23 mouse cellular contexts compared by ENCODE assay signal in the genomic region with DNA sequence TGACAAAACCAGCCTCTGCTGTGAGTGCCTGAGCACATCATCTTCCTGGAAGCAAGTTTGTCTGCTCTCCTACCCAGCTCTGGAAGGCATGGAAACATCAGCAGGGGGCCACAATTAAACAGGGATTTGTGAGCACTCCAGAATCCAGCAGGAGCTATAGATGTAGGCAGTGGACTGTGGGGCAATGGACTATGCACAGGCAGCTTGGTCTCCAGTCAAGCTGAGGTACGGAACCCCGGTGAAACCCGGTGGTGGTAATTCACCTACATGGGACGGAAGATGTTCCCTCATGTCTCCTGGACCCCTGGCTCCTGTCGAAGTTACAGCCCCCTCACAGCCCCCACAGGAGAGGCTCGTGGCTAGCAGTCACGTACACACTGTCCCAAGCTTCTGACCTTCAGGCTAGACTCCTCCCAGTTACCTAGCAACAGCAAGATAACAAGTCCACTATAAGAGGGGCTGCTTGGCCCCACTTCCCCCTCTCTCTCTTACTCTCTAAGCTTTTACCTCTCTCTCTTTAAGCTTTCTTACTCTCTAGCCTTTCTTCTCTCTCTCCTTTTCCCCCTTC. TPM values are rescaled to one million over a fixed set of nuclear protein-coding genes. Genes with fewer than 3 reads are reported as not detected.
DNase-seq lines count a peak whose midpoint lies in the region; ATAC-seq and TF ChIP-seq lines count a peak whose summit lies in the region.
"Had no signal": no experiment of that assay in that cellular context is flagged by ENCODE, and none has a peak within 500 bp of the region (broad histone marks: within the 10 kb centered on the region; RNA-seq: fewer than 3 reads in every experiment).

No protein-coding gene starts in this region.

- no peak overlapping the region for H3K9ac ChIP-seq in intestine, embryonic 15.5 days
- no peak overlapping the region for H3K9ac ChIP-seq in intestine, postnatal 0 days (ENCODE audit: low read depth, low read length)
- no peak overlapping the region for H3K9ac ChIP-seq in heart, embryonic 13.5 days
- no peak overlapping the region for H3K9ac ChIP-seq in heart, embryonic 16.5 days (ENCODE audit: low read length)
- H3K9ac ChIP-seq: hindbrain, embryonic 15.5 days; limb, embryonic 13.5 days; liver, embryonic 15.5 days; neural tube, embryonic 15.5 days; stomach, embryonic 15.5 days had no signal

- H3K27ac ChIP-seq in intestine, embryonic 15.5 days = no peak overlapping the region
- no peak overlapping the region for H3K27ac ChIP-seq in intestine, postnatal 0 days (ENCODE audit: low read depth, low read length)
- peak overlapping the region; percentile 78 for H3K27ac ChIP-seq in heart, embryonic 13.5 days (replicated peaks)
- peak overlapping the region; percentile 85 for H3K27ac ChIP-seq in heart, embryonic 16.5 days (ENCODE audit: low read length)
- H3K27ac ChIP-seq: embryonic facial prominence, embryonic 10.5 days; hindbrain, embryonic 15.5 days; limb, embryonic 13.5 days; liver, embryonic 15.5 days; neural tube, embryonic 15.5 days; stomach, embryonic 15.5 days had no signal

- peak; percentile 36 to 41 for DNase-seq in heart, adult 18-20 months
- no peak for DNase-seq in heart, postnatal 14 days
- no peak for DNase-seq in kidney, adult 8-10 months
- DNase-seq: adrenal gland, adult 2 months; B cell, adult 2 months; cerebellum, adult 11 months; cerebellum, postnatal 10 days; gastrocnemius, postnatal 10 days; layer of hippocampus, adult 9-11 months; lung, postnatal 4 days; thymus, postnatal 25 days had no signal

- intact Hi-C loops in heart, postnatal 14 days (cut with DNase I) = no loop called here

- 0 out of 2 replicates have a peak, but pooled peaks cover 4% of the 10 kb centered on the region for H3K4me1 ChIP-seq in intestine, embryonic 15.5 days (replicated peaks)
- H3K4me1 ChIP-seq in intestine, postnatal 0 days (replicated peaks; ENCODE audit: control insufficient read depth, insufficient read depth, low read length) = no peaks in the 10 kb centered on the region
- H3K4me1 ChIP-seq in heart, embryonic 13.5 days = peaks cover 48% of the 10 kb centered on the region
- H3K4me1 ChIP-seq in heart, embryonic 16.5 days (ENCODE audit: control insufficient read depth, insufficient read depth, low read length) = peaks cover 26% of the 10 kb centered on the region
- H3K4me1 ChIP-seq: hindbrain, embryonic 15.5 days; limb, embryonic 13.5 days; neural tube, embryonic 15.5 days had no signal

- no peak overlapping the region for H3K4me2 ChIP-seq in intestine, embryonic 15.5 days (replicated peaks)
- H3K4me2 ChIP-seq in intestine, postnatal 0 days (replicated peaks; ENCODE audit: low read depth) = no peak overlapping the region
- peak overlapping the region; percentile 46 for H3K4me2 ChIP-seq in heart, embryonic 13.5 days
- H3K4me2 ChIP-seq in heart, embryonic 16.5 days (ENCODE audit: low read depth, low read length) = no peak overlapping the region; the same call in 1 of the 2 replicates
- H3K4me2 ChIP-seq: hindbrain, embryonic 15.5 days; limb, embryonic 13.5 days; liver, embryonic 15.5 days; neural tube, embryonic 15.5 days; stomach, embryonic 15.5 days had no signal

- 65% methylated on average over 7 of the region's 7 CpGs for WGBS in intestine, embryonic 15.5 days
- 57% methylated on average over 7 of the region's 7 CpGs for WGBS in intestine, postnatal 0 days
- WGBS in heart, embryonic 13.5 days = 44% methylated on average over 7 of the region's 7 CpGs
- WGBS in heart, embryonic 16.5 days = 52% methylated on average over 7 of the region's 7 CpGs

- H3K9me3 ChIP-seq in intestine, embryonic 15.5 days = no peaks in the 10 kb centered on the region
- H3K9me3 ChIP-seq in intestine, postnatal 0 days (ENCODE audit: control insufficient read depth) = no peaks in the 10 kb centered on the region
- no peaks in the 10 kb centered on the region for H3K9me3 ChIP-seq in heart, embryonic 13.5 days
- no peaks in the 10 kb centered on the region for H3K9me3 ChIP-seq in heart, embryonic 16.5 days (replicated peaks; ENCODE audit: control insufficient read depth, low read length)
- H3K9me3 ChIP-seq: embryonic facial prominence, embryonic 10.5 days; hindbrain, embryonic 15.5 days; limb, embryonic 13.5 days; liver, embryonic 15.5 days; neural tube, embryonic 15.5 days; stomach, embryonic 15.5 days had no signal

- no peaks in the 10 kb centered on the region for H3K27me3 ChIP-seq in intestine, embryonic 15.5 days (replicated peaks)
- H3K27me3 ChIP-seq in intestine, postnatal 0 days (replicated peaks; ENCODE audit: control insufficient read depth, insufficient read depth, low read length) = no peaks in the 10 kb centered on the region
- no peaks in the 10 kb centered on the region for H3K27me3 ChIP-seq in heart, embryonic 13.5 days (replicated peaks)
- no peaks in the 10 kb centered on the region for H3K27me3 ChIP-seq in heart, embryonic 16.5 days (ENCODE audit: control insufficient read depth, insufficient read depth, low read length)
- H3K27me3 ChIP-seq: CH12.LX; hindbrain, embryonic 15.5 days; limb, embryonic 13.5 days; liver, embryonic 15.5 days; neural tube, embryonic 15.5 days; stomach, embryonic 15.5 days had no signal

- no peak for TF ChIP-seq CTCF in intestine, postnatal 0 days (IDR thresholded peaks at IDR 0.05; ENCODE audit: low read depth)

- peak; percentile 57 for ATAC-seq in intestine, embryonic 15.5 days
- no peak for ATAC-seq in intestine, postnatal 0 days
- ATAC-seq in heart, embryonic 13.5 days (ENCODE audit: extremely low read depth, insufficient number of reproducible peaks, low FRiP score, low TSS enrichment) = no peak
- ATAC-seq in heart, embryonic 16.5 days (replicated peaks; ENCODE audit: extremely low read depth, insufficient read depth, low FRiP score) = 0 out of 2 replicates have a peak, but pooled peaks have one; percentile 53

- no peak overlapping the region for H3K4me3 ChIP-seq in intestine, embryonic 15.5 days (replicated peaks)
- H3K4me3 ChIP-seq in intestine, postnatal 0 days (ENCODE audit: low read depth, low read length) = no peak overlapping the region
- H3K4me3 ChIP-seq in heart, embryonic 13.5 days = no peak overlapping the region
- no peak overlapping the region for H3K4me3 ChIP-seq in heart, embryonic 16.5 days (ENCODE audit: low read length)
- H3K4me3 ChIP-seq: embryonic facial prominence, embryonic 10.5 days; hindbrain, embryonic 15.5 days; limb, embryonic 13.5 days; liver, embryonic 15.5 days; neural tube, embryonic 15.5 days; stomach, embryonic 15.5 days had no signal

- no peaks in the 10 kb centered on the region for H3K36me3 ChIP-seq in intestine, embryonic 15.5 days
- H3K36me3 ChIP-seq in intestine, postnatal 0 days (ENCODE audit: control insufficient read depth, insufficient read depth) = no peaks in the 10 kb centered on the region
- H3K36me3 ChIP-seq in heart, embryonic 13.5 days = peaks cover 2% of the 10 kb centered on the region; the same call in 1 of the 2 replicates
- no peaks in the 10 kb centered on the region for H3K36me3 ChIP-seq in heart, embryonic 16.5 days (ENCODE audit: control insufficient read depth, insufficient read depth)
- H3K36me3 ChIP-seq: hindbrain, embryonic 15.5 days; neural tube, embryonic 15.5 days; stomach, embryonic 15.5 days had no signal

RNA-seq across cellular contexts. Expression of gene Slc35e1, which starts 25.1 kb away (rescaled TPM):
- total RNA-seq in heart, adult 18-20 months (2021) = 10 to 100 TPM; 73.6 to 73.7 TPM
- 10 to 100 TPM; 44.1 to 47.8 TPM for total RNA-seq in heart, postnatal 14 days (2021)
- 17.3 and 19.8 TPM in 2 replicates for polyA plus RNA-seq in intestine, embryonic 15.5 days (2015; fragmentation: Nextera tagmentation; extraction: Ambion mirVana)
- 18.1 and 21.8 TPM in 2 replicates for polyA plus RNA-seq in intestine, postnatal 0 days (2015; fragmentation: Nextera tagmentation; extraction: Ambion mirVana)
- polyA plus RNA-seq in heart, embryonic 13.5 days (2015; fragmentation: Nextera tagmentation; extraction: Ambion mirVana) = 11.9 and 12.4 TPM in 2 replicates
- 7.8 and 13.1 TPM in 2 replicates for polyA plus RNA-seq in heart, embryonic 16.5 days (2015; fragmentation: Nextera tagmentation; extraction: Ambion mirVana)

RNA-seq across cellular contexts. Expression of gene Med26, which starts 30.6 kb away (rescaled TPM):
- 1 to 10 TPM; 7.3 to 9.8 TPM for total RNA-seq in heart, adult 18-20 months (2021)
- total RNA-seq in heart, postnatal 14 days (2021) = 10 to 100 TPM; 10.5 to 10.7 TPM
- polyA plus RNA-seq in intestine, embryonic 15.5 days (2015; fragmentation: Nextera tagmentation; extraction: Ambion mirVana) = 13.1 and 14.0 TPM in 2 replicates
- 6.4 and 7.8 TPM in 2 replicates for polyA plus RNA-seq in intestine, postnatal 0 days (2015; fragmentation: Nextera tagmentation; extraction: Ambion mirVana)
- 9.1 and 9.3 TPM in 2 replicates for polyA plus RNA-seq in heart, embryonic 13.5 days (2015; fragmentation: Nextera tagmentation; extraction: Ambion mirVana)
- polyA plus RNA-seq in heart, embryonic 16.5 days (2015; fragmentation: Nextera tagmentation; extraction: Ambion mirVana) = 11.5 and 12.7 TPM in 2 replicates

RNA-seq across cellular contexts. Expression of gene Cherp, which starts 42.5 kb away (rescaled TPM):
- 10 to 100 TPM; 23.1 to 33.6 TPM for total RNA-seq in heart, adult 18-20 months (2021)
- 10 to 100 TPM; 42.9 to 43.2 TPM for total RNA-seq in heart, postnatal 14 days (2021)
- polyA plus RNA-seq in intestine, embryonic 15.5 days (2015; fragmentation: Nextera tagmentation; extraction: Ambion mirVana) = 47.4 and 49.6 TPM in 2 replicates
- 17.8 and 19.4 TPM in 2 replicates for polyA plus RNA-seq in intestine, postnatal 0 days (2015; fragmentation: Nextera tagmentation; extraction: Ambion mirVana)
- polyA plus RNA-seq in heart, embryonic 13.5 days (2015; fragmentation: Nextera tagmentation; extraction: Ambion mirVana) = 40.1 and 45.6 TPM in 2 replicates
- 36.8 and 45.6 TPM in 2 replicates for polyA plus RNA-seq in heart, embryonic 16.5 days (2015; fragmentation: Nextera tagmentation; extraction: Ambion mirVana)

RNA-seq across cellular contexts. Expression of gene Smim7, which starts 53.4 kb away (rescaled TPM):
- total RNA-seq in heart, adult 18-20 months (2021) = 100 to 1,000 TPM; 118 to 130 TPM
- total RNA-seq in heart, postnatal 14 days (2021) = 100 to 1,000 TPM; 111 to 117 TPM
- polyA plus RNA-seq in intestine, embryonic 15.5 days (2015; fragmentation: Nextera tagmentation; extraction: Ambion mirVana) = 115 and 127 TPM in 2 replicates
- 106 and 112 TPM in 2 replicates for polyA plus RNA-seq in intestine, postnatal 0 days (2015; fragmentation: Nextera tagmentation; extraction: Ambion mirVana)
- 92.2 and 104 TPM in 2 replicates for polyA plus RNA-seq in heart, embryonic 13.5 days (2015; fragmentation: Nextera tagmentation; extraction: Ambion mirVana)
- polyA plus RNA-seq in heart, embryonic 16.5 days (2015; fragmentation: Nextera tagmentation; extraction: Ambion mirVana) = 97.1 and 108 TPM in 2 replicates

RNA-seq across cellular contexts. Expression of gene Tmem38a, which starts 54.4 kb away (rescaled TPM):
- total RNA-seq in heart, adult 18-20 months (2021) = 100 to 1,000 TPM; 474 to 492 TPM
- total RNA-seq in heart, postnatal 14 days (2021) = 100 to 1,000 TPM; 372 TPM
- polyA plus RNA-seq in intestine, embryonic 15.5 days (2015; fragmentation: Nextera tagmentation; extraction: Ambion mirVana) = 12.6 and 13.3 TPM in 2 replicates
- 6.0 and 7.0 TPM in 2 replicates for polyA plus RNA-seq in intestine, postnatal 0 days (2015; fragmentation: Nextera tagmentation; extraction: Ambion mirVana)
- polyA plus RNA-seq in heart, embryonic 13.5 days (2015; fragmentation: Nextera tagmentation; extraction: Ambion mirVana) = 57.2 and 66.7 TPM in 2 replicates
- polyA plus RNA-seq in heart, embryonic 16.5 days (2015; fragmentation: Nextera tagmentation; extraction: Ambion mirVana) = 117 and 125 TPM in 2 replicates
- total RNA-seq: megakaryocyte-erythroid progenitor cell, adult 5-6 weeks had no signal

Comparison
In these comparisons a context has a peak if more than half of its experiments do, and no peak if none do; other contexts are left out.
1. DNase-seq: peak in heart, adult 18-20 months (2 of 2); none in heart, postnatal 14 days (0 of 2) and kidney, adult 8-10 months (0 of 2).
2. ATAC-seq: peak in intestine, embryonic 15.5 days (single experiment) and heart, embryonic 16.5 days (single experiment); none in intestine, postnatal 0 days (single experiment) and heart, embryonic 13.5 days (single experiment).
3. H3K27ac ChIP-seq: peak in heart, embryonic 13.5 days (single experiment) and heart, embryonic 16.5 days (single experiment); none in intestine, embryonic 15.5 days (single experiment) and intestine, postnatal 0 days (single experiment).